Mouse (Mus musculus) adipose tissue, adult 10 weeks (tissue): ENCODE data around the gene Olfr1555-ps1. TPM values are rescaled to one million over a fixed set of nuclear protein-coding genes. Genes with fewer than 3 reads are reported as not detected.

Experiments
- polyA plus RNA-seq: library from polyadenylated mRNA; stranded (reverse); fragments of 350-450 nt; fragmentation: Illumina TruSeq; extraction: RNeasy Lipid Tissue Mini Kit (QIAGEN cat#74804); gene quantifications from one replicate; pipeline ENCODE4 v1.2.3, GENCODE M21; 2014; ENCODE audit warnings: low read depth, low replicate concordance

The Olfr1555-ps1 gene
- polyA plus RNA-seq = not detected

GRCm38 (mm10) chr19:12170062-12170599 lies at the start of gene Olfr1555-ps1:
Gene Olfr1555-ps1, minus strand, starts transcription at chr19:12170112.

GRCm38 (mm10) chr19:12200334-12200733 lies 30.4 kb upstream of the Olfr1555-ps1 start, which contains the start of gene Olfr1431:
Gene Olfr1431, plus strand, starts transcription at chr19:12200634.

GRCm38 (mm10) chr19:12123103-12123502 lies 46.8 kb downstream of the Olfr1555-ps1 start, which contains the start of gene Olfr76:
Gene Olfr76, minus strand, starts transcription at chr19:12123203.

GRCm38 (mm10) chr19:12115797-12116196 lies 54.1 kb downstream of the Olfr1555-ps1 start, which contains the start of gene Olfr1428:
Gene Olfr1428, minus strand, starts transcription at chr19:12115897.

Other genes starting within 250 kb of the Olfr1555-ps1 start
- gene Osbp, start 204.2 kb downstream of the Olfr1555-ps1 start, polyA plus RNA-seq = 46.9 TPM
- not detected for gene Olfr1423, start 128.8 kb downstream of the Olfr1555-ps1 start, polyA plus RNA-seq
- gene Olfr1424, start 107.4 kb downstream of the Olfr1555-ps1 start, polyA plus RNA-seq = not detected
- not detected for gene Olfr1425, start 92.4 kb downstream of the Olfr1555-ps1 start, polyA plus RNA-seq
- gene Olfr1426, start 78.1 kb downstream of the Olfr1555-ps1 start, polyA plus RNA-seq = not detected
- not detected for gene Olfr1427, start 66.8 kb downstream of the Olfr1555-ps1 start, polyA plus RNA-seq
- gene Olfr1428, start 54.2 kb downstream of the Olfr1555-ps1 start, polyA plus RNA-seq = not detected
- not detected for gene Olfr76, start 46.9 kb downstream of the Olfr1555-ps1 start, polyA plus RNA-seq
- not detected for gene Olfr1431, start 30.5 kb upstream of the Olfr1555-ps1 start, polyA plus RNA-seq
- not detected for gene Olfr1432, start 62.5 kb upstream of the Olfr1555-ps1 start, polyA plus RNA-seq
- not detected for gene Olfr262, start 71.5 kb upstream of the Olfr1555-ps1 start, polyA plus RNA-seq
- gene Olfr235, start 90.9 kb upstream of the Olfr1555-ps1 start, polyA plus RNA-seq = not detected
- gene Olfr1434, start 109.7 kb upstream of the Olfr1555-ps1 start, polyA plus RNA-seq = not detected
- not detected for gene Olfr1436, start 129.0 kb upstream of the Olfr1555-ps1 start, polyA plus RNA-seq
- not detected for gene Olfr1437, start 155.0 kb upstream of the Olfr1555-ps1 start, polyA plus RNA-seq
- gene Olfr1438-ps1, start 165.8 kb upstream of the Olfr1555-ps1 start, polyA plus RNA-seq = not detected
- gene Olfr1440, start 217.2 kb upstream of the Olfr1555-ps1 start, polyA plus RNA-seq = not detected
- not detected for gene Olfr1441, start 247.3 kb upstream of the Olfr1555-ps1 start, polyA plus RNA-seq